Mouse (Mus musculus) embryo, embryonic 11.5 days (tissue): ENCODE results near the gene Eif3m.

Experiments used
- DNase-seq: peaks from one replicate; pipeline ENCODE4 v3.0.0-alpha.2; 2012; ENCODE audit warnings: low read depth, low spot score

Eif3m gene

DNA sequence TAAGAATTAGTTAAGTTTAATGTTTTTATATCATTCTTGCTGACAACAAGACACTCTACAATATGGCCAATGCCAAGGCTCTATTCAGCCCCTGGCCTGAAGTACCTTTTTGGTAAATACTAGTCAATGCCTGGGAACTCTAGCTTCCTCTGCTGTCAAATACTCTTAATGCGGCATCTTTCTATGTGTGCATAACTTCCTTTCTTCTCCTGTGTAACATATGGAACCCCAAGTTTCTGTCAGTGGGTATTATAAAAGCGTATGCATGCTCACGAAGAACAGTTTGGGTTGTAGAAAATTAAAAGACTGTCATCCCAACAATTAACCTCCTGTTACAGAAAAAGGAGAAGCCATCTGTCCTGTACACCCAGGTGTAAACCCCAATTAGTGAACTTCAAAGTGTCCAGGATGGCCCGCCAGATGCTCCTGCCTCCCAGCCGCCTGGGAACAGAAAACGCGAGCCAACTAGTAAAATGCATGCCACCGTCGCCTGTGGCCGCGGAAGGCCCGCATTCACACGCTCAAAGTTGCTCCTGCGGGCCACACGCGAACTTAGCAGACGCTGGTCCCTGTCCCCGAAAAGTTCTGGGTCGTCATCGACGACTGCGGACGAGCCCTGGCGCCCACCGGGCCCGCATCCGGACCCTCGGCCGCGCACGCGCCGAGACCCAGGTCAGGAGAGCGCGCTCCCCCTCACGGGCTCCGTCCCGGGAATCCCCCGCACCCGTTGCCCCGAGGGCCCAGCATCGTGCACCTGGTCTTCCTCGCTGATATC lies 501 bp downstream of the Eif3m start:
- DNase-seq, result no peak

DNA sequence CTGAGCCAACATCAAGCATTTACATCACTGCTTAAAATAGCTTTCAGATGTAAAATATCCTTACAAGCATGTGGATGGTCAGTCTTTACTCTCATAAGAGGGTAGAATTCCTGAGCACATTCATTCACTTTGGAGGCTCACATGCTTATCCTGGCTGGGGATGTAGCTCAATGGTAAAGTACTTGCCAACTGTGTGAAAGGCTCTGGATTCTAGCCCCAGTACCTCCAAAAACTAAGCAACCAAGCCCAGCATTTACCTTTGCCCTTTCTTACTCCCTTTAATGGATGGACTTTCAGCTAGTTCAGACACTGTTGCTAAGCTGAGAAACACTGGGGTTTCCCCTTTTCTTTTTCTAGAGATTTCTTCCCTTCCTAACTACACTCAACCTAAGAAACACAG lies 9.6 kb downstream of the Eif3m start:
- DNase-seq, result no peak

DNA sequence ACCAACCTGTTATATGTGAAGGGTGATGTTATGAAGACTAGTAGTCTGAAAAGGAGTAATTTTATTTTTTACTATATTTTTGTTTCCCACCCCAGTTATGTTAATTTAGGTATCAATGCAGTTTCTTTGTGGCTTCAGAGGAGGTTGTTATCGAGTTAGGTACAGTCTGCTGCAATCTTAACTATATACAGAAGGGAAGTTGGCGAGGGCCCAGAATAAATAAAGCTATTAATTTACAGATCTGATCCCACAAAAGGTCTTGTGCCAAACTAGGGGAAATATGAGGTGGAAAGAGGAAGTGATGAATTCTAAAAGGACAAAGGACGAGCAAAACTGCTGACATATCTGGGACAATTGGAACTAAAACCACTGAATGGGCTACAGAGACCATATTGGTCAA lies 20.7 kb downstream of the Eif3m start:
- no peak for DNase-seq

DNA sequence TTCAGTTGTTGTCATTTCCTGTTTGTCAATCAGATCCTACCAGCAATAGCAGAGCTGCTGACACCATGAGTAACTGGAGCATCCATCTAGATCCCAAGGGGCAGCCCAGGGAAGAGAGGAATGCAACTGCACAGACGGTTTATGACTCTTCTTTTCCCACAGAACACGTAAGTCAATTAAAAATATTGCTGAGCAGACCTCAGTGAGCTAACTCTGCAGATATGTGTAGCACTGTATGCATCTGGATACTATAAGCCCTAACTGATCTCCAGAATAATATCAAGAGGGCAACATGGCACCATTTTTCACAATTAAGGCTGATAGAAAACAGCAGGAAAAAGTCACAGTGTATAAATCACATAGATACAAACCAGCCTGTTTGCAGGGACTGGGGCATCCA lies 22.4 kb downstream of the Eif3m start:
- DNase-seq, result peak; percentile 27

DNA sequence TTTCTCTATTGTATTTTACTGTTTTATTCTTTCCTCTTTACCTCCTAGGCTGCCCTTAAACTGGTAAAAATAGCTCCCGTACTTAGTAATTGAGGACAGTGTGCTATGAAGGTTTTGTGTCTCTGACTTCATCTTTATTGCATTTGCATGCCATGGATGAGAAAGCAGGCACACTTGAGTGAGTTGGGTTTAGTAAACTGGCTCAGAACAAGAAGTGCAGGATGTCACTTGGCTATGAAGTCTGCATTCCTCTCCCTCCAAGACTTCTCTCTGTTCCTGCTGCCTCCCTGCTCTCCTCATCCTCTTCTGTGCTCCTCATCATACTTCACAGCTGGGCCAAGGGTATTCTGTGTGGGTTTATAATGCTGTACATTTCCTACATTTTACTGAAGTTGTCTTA lies 27.9 kb downstream of the Eif3m start:
- DNase-seq, result no peak

DNA sequence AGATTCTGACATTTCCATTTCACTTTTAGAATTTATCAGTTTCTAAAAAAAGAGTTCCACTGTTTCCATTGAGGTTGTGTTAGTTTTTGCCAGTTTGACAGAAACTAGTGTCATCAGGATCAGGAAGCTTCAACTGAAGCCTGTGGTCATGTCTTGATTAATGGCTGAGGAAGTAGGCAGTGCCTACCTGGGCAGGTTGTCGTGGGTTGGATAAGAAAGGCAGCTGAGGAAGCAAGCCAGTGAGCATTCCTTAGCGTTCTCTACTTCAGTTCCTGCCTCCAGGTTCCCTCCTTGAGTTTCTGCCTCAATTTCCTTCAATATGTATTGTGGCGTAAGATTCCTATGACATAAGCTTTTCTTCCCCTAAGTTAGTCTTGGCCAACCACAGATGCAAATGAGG lies 31.1 kb downstream of the Eif3m start:
- no peak for DNase-seq

DNA sequence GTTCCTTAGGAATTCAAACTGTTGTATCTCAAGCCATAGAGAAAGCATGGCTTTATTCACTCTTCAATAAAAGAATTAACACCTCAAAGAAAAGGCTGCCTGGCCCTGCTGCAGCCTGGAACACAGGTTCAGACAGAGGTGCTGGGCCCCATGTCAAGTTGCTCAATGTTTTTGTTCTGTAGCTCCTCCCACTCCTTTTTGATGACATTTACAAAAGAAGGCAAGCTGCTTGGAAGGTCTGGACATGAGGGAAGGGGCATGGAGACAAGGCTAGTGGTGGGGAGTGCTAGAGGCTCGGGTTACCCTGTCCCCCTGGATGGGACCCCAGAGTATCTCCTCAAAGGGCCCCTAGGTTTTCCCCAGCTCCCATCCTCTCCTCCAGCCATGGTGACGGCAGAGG lies 35.2 kb downstream of the Eif3m start:
- DNase-seq, result no peak

DNA sequence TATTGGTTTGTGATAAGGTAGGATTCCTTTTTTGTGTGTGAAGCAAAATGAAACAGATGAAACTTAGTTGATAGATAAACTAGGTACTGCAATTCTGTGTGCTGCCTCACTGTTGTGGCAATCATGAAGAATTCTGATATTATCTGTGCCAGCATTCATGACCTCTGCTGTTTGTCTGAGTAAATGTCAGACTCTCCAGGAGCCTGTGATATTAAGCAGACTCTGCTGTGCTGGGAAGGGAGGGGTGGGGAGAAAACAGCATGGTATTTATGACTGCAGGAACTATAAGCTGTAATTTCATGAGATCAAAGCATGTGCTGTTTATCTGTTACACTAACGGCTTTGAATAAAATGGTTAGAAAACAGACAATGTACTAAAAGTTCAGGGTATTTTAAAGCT lies 52.4 kb downstream of the Eif3m start:
- DNase-seq, result peak; percentile 9
